Mouse (Mus musculus) midbrain, postnatal 0 days (tissue): ENCODE data around the gene Mrtfa. TPM values are rescaled to one million over a fixed set of nuclear protein-coding genes. Genes with fewer than 3 reads are reported as not detected.
A peak's percentile ranks its signal among the peaks of the same experiment; 100 is the strongest.

Source experiments
- ATAC-seq: fragments of 200-750 bp; cut with Nextera tagmentation; 2 replicates; pipeline ENCODE4 v1.8.0; 2017; ENCODE audit warnings: moderate number of reproducible peaks, mild to moderate bottlenecking, moderate TSS enrichment, moderate library complexity; ENCODE audit not compliant: low FRiP score
- DNase-seq: peaks from one replicate; pipeline ENCODE4 v3.0.0-alpha.2; 2015; ENCODE audit warnings: low spot score
- H3K27ac ChIP-seq: fragments of 300-500 bp; sonication (generic); 2 replicates; pipeline ENCODE4 v1.5.1; 2014; ENCODE audit warnings: low read depth, mild to moderate bottlenecking, low read length, mixed read lengths
- H3K27me3 ChIP-seq: fragments of 300-500 bp; sonication (generic); 2 replicates; pipeline ENCODE4 v1.6.1; 2014; ENCODE audit warnings: low read length, control low read depth, mixed read lengths; ENCODE audit not compliant: insufficient read depth
- H3K36me3 ChIP-seq: fragments of 300-500 bp; sonication (generic); 2 replicates; pipeline ENCODE4 v1.6.1; 2014; ENCODE audit warnings: low read length, control low read depth, mixed read lengths; ENCODE audit not compliant: insufficient read depth
- H3K4me1 ChIP-seq: fragments of 300-500 bp; sonication (generic); 2 replicates; pipeline ENCODE4 v1.6.1; 2014; ENCODE audit warnings: mild to moderate bottlenecking, control low read depth, antibody characterized with exemption, low read length, mixed read lengths; ENCODE audit not compliant: insufficient read depth
- H3K4me2 ChIP-seq: fragments of 300-500 bp; sonication (generic); 2 replicates; pipeline ENCODE4 v1.6.1; 2014; ENCODE audit warnings: low read depth, mild to moderate bottlenecking, low read length, mixed read lengths; ENCODE audit not compliant: poor library complexity, severe bottlenecking
- H3K4me3 ChIP-seq: fragments of 300-500 bp; sonication (generic); 2 replicates; pipeline ENCODE4 v1.5.1; 2014; ENCODE audit warnings: low read depth, mild to moderate bottlenecking, low read length, moderate library complexity
- H3K9ac ChIP-seq: fragments of 300-500 bp; sonication (generic); replicated peaks from 2 replicates; pipeline ENCODE4 v1.6.1; 2014; ENCODE audit warnings: mild to moderate bottlenecking, low read length, moderate library complexity, mixed read lengths; ENCODE audit not compliant: poor library complexity, severe bottlenecking
- H3K9me3 ChIP-seq: fragments of 300-500 bp; sonication (generic); 2 replicates; pipeline ENCODE4 v1.6.1; 2016; ENCODE audit warnings: low read length, control low read depth
- CTCF ChIP-seq: IDR thresholded peaks from 2 replicates; pipeline ENCODE4 v1.5.1; 2016; ENCODE audit warnings: antibody characterized with exemption, mild to moderate bottlenecking
- WGBS: fragments of 180-500 bp; shearing (Covaris S2); extraction: QIAGEN DNeasy Blood & Tissue Kit; methylation state at CpG from one replicate; pipeline ENCODE4 v1.1.7; 2014; 5-methylcytosine and 5-hydroxymethylcytosine counted together
- polyA plus RNA-seq: library from polyadenylated mRNA; unstranded; fragments of >200 nt; fragmentation: Nextera tagmentation; extraction: Ambion mirVana; gene quantifications from 2 replicates; pipeline ENCODE4 v1.2.1, GENCODE M21; 2015
- total RNA-seq: library from RNA; depleted of rRNA; stranded (reverse); fragments of >200 nt; gene quantifications from 2 replicates; pipeline ENCODE4 v1.2.3, GENCODE M21; 2014

The Mrtfa gene
- total and polyA plus RNA-seq, 2 experiments from 2014 or later, result 22.6 to 44.1 TPM

DNA sequence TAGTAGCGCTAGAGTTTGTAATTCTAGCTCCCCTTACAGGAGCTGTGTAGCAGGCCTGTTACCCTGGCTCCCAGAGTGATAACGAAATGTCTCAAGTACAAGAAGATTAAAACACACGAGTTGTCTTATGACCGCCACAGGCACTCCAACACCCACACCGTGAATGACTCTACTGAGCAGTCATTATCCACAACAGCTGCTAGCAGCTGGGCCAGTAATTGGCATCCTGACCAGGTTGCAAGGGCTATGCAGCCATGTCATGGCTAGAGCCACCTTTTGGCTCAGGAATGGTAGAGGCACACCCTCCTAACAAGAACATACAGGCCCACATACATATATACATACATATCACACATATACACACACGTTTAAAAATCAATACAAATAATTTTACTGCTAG, 70.4 kb downstream of the Mrtfa start:
- Histone ChIP-seq H3K9ac (no peak overlapping the region), H3K36me3 (0 out of 2 replicates have a peak, but pooled peaks cover 3% of the 10 kb centered on the region), H3K9me3 (no peaks in the 10 kb centered on the region), H3K4me1 (no peaks in the 10 kb centered on the region), H3K4me2 (no peak overlapping the region), H3K4me3 (no peak overlapping the region), H3K27me3 (no peaks in the 10 kb centered on the region), H3K27ac (no peak overlapping the region)
- TF ChIP-seq CTCF, result no peak
- WGBS, result 78% methylated on average over 6 of the region's 6 CpGs
- ATAC-seq (no peak), DNase-seq (no peak)

DNA sequence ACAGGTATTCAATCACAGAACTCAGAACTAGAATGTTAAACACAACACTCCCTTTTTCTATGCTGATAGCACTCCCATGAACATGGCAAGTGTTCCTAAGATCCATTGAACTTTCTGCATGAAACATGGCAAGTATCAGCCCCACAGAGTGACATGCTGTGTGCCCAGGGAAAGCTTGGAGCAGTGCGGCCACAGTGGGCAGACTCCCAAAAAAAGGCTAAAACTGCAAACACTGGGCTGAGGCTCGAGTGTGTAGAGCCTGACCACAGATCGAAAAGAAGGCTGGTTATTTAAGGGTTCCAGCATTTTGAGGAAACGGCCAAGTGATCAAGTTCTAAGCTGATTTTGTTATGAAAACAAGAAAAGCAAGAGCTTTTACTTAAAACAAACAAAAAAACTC, 72.3 kb downstream of the Mrtfa start:
- ATAC-seq, result no peak
- H3K9ac ChIP-seq, result no peak overlapping the region
- H3K4me3 ChIP-seq, result no peak overlapping the region
- H3K4me2 ChIP-seq, result no peak overlapping the region
- DNase-seq, result no peak
- TF ChIP-seq CTCF, result no peak
- no peaks in the 10 kb centered on the region for H3K27me3 ChIP-seq
- no peak overlapping the region for H3K27ac ChIP-seq
- no peaks in the 10 kb centered on the region for H3K9me3 ChIP-seq
- H3K4me1 ChIP-seq, result no peaks in the 10 kb centered on the region
- WGBS, result 74% methylated on average over 4 of the region's 4 CpGs
- 0 out of 2 replicates have a peak, but pooled peaks cover 3% of the 10 kb centered on the region for H3K36me3 ChIP-seq

DNA sequence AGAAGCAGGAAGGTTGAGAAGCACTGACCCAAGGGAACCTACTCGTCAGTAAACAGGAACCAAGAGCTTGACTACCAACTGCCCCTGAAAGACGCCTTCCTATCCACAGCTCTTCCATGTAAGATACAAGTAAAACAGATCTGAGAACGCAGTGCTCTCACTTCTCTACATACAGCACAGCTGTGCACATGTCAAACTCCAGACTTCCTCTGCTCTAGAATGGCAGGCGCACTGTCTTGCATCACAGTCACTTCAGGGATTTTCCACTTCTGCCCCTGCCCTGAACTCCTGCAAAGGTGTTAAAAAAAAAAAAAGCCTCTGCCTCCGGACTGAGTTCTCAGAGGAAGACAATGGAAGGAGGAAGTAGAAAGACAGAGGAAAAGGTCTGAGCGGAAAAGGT, 78.0 kb downstream of the Mrtfa start:
- TF ChIP-seq CTCF, result no peak
- no peak overlapping the region for H3K9ac ChIP-seq
- no peaks in the 10 kb centered on the region for H3K4me1 ChIP-seq
- no peak overlapping the region for H3K4me2 ChIP-seq
- no peak overlapping the region for H3K27ac ChIP-seq
- DNase-seq, result no peak
- WGBS, result 85% methylated on average over 6 of the region's 6 CpGs
- H3K9me3 ChIP-seq, result no peaks in the 10 kb centered on the region
- no peak for ATAC-seq
- H3K36me3 ChIP-seq, result 0 out of 2 replicates have a peak, but pooled peaks cover 3% of the 10 kb centered on the region
- no peaks in the 10 kb centered on the region for H3K27me3 ChIP-seq
- H3K4me3 ChIP-seq, result no peak overlapping the region

DNA sequence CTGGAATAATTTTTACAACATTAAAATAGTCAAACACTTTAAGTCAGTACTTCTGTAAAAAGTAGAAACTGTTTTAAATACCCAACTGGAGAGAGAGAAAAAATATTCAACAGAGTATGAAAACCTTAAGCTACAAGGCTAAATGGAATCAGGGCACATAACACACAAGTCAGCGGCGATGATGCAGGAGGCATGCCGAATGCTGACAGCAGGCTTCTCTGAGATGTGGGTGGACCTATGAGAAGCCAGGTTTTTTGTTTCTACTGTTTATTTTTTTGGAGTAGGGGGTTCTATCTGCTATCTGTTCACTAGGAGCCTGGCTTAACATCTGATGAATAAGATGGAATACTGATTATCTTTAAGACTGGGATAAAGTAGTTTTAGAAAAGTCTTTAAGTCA, 80.2 kb downstream of the Mrtfa start:
- Histone ChIP-seq H3K4me1 (peaks cover 8% of the 10 kb centered on the region; the same call in 1 of the 2 replicates), H3K27me3 (no peaks in the 10 kb centered on the region), H3K4me3 (no peak overlapping the region), H3K9ac (no peak overlapping the region), H3K27ac (no peak overlapping the region), H3K36me3 (no peaks in the 10 kb centered on the region), H3K9me3 (no peaks in the 10 kb centered on the region), H3K4me2 (no peak overlapping the region)
- TF ChIP-seq CTCF, result no peak
- WGBS, result 76% methylated on average over 3 of the region's 3 CpGs
- no peak for ATAC-seq
- no peak for DNase-seq

DNA sequence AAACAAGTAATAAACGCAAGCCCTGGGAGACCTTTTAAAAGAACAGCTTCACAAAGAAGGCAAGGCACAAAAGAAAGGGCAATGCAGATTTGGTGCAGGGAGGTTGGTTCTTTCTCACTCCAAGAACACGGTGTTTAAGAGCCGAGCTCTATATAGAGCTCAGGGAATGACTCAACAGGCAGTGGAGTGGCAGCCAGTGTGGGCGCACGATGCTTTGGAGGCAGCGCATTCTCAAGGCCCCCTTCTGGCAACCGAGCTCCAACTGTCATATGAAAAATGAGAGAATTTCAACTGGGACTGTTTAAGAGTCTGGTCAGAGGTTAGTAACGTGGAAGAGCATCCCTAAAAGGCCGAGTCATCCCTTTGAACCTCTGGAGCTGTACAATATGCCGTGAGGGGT, 84.6 kb downstream of the Mrtfa start:
- no peak overlapping the region for H3K4me3 ChIP-seq
- 25% methylated on average over 10 of the region's 10 CpGs for WGBS
- no peak for DNase-seq
- no peak overlapping the region for H3K9ac ChIP-seq
- H3K27ac ChIP-seq, result no peak overlapping the region
- TF ChIP-seq CTCF, result peak; percentile 19
- ATAC-seq, result no peak
- no peaks in the 10 kb centered on the region for H3K36me3 ChIP-seq
- H3K9me3 ChIP-seq, result no peaks in the 10 kb centered on the region
- no peaks in the 10 kb centered on the region for H3K27me3 ChIP-seq
- peaks cover 19% of the 10 kb centered on the region; the same call in 1 of the 2 replicates for H3K4me1 ChIP-seq
- H3K4me2 ChIP-seq, result no peak overlapping the region

DNA sequence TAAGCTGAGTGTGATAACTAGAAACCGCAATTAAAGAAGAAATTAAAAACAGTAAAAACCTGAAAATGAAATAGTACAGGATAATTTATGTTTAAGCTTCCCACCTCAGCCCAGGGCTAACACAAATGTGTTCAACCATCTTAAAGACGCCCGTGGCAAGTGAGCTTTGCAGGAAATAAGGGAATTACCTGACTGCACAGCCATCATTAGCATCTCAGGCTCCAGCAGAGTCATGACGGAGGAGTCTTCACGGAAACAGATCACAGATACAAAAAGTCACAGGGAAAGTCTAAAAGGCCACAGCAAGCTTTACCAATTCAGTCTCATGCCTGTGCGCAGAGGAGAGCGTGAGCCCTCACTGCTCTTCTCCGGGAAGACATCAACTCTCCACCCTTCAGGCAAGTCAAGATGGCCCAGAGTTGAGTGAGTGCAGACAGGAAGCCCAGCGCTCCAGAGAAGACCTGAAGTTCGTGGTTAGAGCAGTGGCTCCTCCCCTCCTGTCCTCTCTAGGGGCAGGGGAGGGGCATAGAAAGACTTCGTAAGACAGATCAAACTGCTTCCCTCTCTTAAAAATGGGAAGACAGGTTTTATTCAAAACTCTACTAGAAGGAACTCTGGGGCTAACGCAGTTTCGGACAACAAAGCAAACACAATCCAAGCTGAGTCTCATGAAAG, 85.8 kb downstream of the Mrtfa start:
- peaks cover 19% of the 10 kb centered on the region; the same call in 1 of the 2 replicates for H3K4me1 ChIP-seq
- H3K36me3 ChIP-seq, result no peaks in the 10 kb centered on the region
- H3K9ac ChIP-seq, result no peak overlapping the region
- H3K4me3 ChIP-seq, result no peak overlapping the region
- H3K27ac ChIP-seq, result no peak overlapping the region
- peak overlapping the region; percentile 37 for H3K4me2 ChIP-seq
- no peaks in the 10 kb centered on the region for H3K9me3 ChIP-seq
- WGBS, result 40% methylated on average over 13 of the region's 13 CpGs
- TF ChIP-seq CTCF, result no peak
- ATAC-seq, result no peak
- no peaks in the 10 kb centered on the region for H3K27me3 ChIP-seq
- no peak for DNase-seq
